Mouse (Mus musculus) cerebellum, adult 11 months (tissue): ENCODE results near the gene Hist1h3i.
"Not testable (repeated sequence)": the region's sequence is repeated elsewhere in the genome, so short reads cannot be mapped to it uniquely, and the experiment has no call there.

ENCODE experiments used
- DNase-seq: peaks from one replicate; pipeline ENCODE4 v3.0.0; 2022

Gene Hist1h3i

GRCm38 (mm10) chr13:21783255-21783617 lies at the start of gene Hist1h3i:
Gene Hist1h3i (minus strand): TSS chr13:21783370.
- peak; percentile 49 for DNase-seq

DNA sequence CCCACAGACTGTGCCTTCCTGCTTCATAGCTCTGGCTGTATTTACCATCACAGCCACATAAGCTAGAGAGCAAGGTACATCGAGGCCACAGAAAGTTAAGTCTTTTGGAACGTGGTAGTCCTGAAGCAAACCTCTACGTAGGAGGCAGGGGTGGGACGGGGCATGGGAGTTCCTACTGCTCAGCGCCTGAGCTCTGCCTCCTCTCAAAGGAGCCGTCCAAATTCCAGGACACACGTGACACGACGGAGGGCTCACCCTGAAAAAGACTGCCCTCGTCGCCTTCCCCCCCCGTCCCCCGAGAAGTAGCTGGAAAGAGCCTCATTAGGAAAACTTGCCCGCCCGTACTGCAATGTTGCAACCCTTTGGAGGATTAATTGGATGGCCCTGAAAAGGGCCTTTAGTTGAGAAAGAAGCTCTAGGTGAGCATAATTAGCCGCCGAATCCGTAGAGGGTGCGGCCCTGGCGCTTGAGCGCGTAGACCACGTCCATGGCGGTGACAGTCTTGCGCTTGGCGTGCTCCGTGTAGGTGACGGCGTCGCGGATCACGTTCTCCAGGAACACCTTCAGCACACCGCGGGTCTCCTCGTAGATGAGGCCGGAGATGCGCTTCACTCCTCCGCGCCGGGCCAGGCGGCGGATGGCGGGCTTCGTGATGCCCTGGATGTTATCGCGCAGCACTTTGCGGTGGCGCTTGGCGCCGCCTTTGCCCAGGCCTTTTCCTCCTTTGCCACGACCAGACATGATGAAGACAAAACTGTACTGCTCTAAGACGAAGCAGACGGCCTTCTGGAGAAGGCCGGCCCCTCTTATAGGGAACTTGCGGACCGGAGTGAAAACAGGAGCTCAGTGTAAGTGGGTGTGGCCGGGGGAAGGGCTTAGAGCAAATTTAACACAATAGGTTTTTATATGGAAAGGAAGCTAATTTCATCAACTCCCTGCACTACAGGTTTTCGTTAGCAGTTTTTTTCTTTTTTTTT lies 48.5 kb upstream of the Hist1h3i start, which contains the start of gene Hist1h4n:
Hist1h4n (minus strand) TSS at position 779 of the 977 bp plus-strand sequence.
- DNase-seq = not testable (repeated sequence)

- no peak for DNase-seq
Measured at GRCm38 (mm10) chr13:21830344-21830743, 47.2 kb upstream of the Hist1h3i start.

DNA sequence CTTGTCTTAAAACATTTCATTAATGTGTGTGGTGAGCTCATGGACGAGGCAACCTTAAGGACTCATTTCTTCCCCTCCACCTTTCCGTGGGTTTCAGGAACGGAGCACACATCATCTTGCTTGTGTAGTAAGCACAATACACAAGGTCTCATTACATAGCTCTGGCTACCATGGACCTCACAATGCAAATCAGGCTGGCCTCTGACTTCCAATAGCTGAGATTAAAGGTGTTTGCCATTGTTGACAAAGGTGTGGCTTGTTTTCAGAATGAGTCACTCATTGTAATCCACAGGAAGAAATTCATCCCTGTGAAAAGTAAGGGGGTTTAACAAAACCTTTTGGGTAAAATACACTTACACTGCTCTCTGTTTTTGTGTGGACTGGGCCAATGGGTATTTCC lies 45.3 kb upstream of the Hist1h3i start:
- no peak for DNase-seq

GRCm38 (mm10) chr13:21820082-21820890 lies 37.1 kb upstream of the Hist1h3i start:
- DNase-seq = not testable (repeated sequence)

- DNase-seq = not testable (repeated sequence)
Measured at GRCm38 (mm10) chr13:21812092-21812491, 28.9 kb upstream of the Hist1h3i start.

DNA sequence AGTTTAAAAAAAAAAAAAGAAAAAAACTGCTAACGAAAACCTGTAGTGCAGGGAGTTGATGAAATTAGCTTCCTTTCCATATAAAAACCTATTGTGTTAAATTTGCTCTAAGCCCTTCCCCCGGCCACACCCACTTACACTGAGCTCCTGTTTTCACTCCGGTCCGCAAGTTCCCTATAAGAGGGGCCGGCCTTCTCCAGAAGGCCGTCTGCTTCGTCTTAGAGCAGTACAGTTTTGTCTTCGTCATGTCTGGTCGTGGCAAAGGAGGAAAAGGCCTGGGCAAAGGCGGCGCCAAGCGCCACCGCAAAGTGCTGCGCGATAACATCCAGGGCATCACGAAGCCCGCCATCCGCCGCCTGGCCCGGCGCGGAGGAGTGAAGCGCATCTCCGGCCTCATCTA lies 28.4 kb upstream of the Hist1h3i start, which contains the start of gene Hist1h4m:
Hist1h4m (plus strand) TSS at position 208 of the 400 bp plus-strand sequence.
- DNase-seq = not testable (repeated sequence)

DNA sequence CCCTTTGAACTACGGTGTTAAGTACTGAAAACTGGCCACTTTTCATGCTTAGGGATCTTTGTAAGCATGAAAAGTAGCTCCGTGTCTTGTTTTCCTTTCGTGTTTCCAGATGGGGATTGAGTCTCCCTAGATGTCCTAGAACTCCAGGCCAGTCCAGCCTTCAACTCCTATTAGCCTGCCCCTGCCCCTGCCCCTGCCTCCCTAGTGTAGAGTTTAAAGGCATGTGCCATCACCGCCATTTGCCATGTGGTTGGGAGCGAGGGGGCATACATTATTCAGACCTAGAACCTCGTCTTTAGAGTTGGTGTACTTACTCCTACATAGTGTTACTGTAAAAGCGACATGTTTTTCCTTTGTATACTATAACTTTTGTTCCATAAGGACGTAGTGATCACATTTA lies 27.9 kb upstream of the Hist1h3i start:
- DNase-seq = not testable (repeated sequence)

GRCm38 (mm10) chr13:21810073-21810472 lies 26.9 kb upstream of the Hist1h3i start, which contains the start of the genes Hist1h2bq and Hist1h2ao:
Gene Hist1h2bq (minus strand): TSS chr13:21810197.
Gene Hist1h2ao (plus strand): TSS chr13:21810465.
- not testable (repeated sequence) for DNase-seq

- not testable (repeated sequence) for DNase-seq
Measured at GRCm38 (mm10) chr13:21803058-21803457, 19.9 kb upstream of the Hist1h3i start.

DNA sequence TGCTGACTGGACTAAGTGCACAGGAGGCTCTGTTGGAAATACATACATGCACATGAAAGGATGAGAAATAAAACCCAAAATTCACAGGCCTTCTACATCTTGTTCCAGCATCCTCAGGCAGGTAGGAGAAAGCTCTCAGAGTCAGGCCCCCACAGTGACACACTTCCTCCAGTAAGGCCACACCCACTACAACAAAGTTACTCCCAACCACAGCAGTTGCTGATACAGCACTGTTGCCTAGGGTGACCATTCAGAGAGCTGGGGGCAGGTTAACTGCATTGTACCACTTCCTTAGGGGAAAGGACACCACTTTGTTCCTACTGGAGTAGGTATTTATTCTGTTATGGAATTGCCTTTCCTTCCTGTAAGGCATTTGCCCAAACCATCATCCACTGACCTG lies 14.0 kb upstream of the Hist1h3i start:
- DNase-seq = not testable (repeated sequence)

GRCm38 (mm10) chr13:21795584-21795983 lies 12.4 kb upstream of the Hist1h3i start:
- no peak for DNase-seq

GRCm38 (mm10) chr13:21790601-21791283 lies 7.6 kb upstream of the Hist1h3i start:
- no peak for DNase-seq

DNA sequence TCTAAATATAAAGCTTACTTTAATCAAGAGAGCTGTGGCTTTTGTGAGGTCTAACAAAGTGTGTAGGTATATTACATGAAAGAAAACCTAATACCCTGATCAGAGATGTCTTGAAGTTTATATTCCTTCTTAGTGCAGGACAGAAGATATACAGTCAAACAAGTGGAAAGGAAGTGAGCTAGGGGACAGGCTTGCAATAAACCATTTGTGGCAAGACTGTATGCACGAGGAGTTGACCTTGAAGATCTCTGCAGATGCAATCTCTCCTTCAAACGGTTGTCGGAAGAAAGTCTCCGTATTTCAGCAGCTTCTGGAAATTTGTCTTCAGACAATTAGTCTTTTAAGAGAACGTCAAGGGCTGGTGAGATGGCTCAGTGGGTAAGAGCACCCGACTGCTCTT lies 6.8 kb upstream of the Hist1h3i start:
- no peak for DNase-seq

- DNase-seq = no peak
Measured at GRCm38 (mm10) chr13:21787760-21788593, 4.8 kb upstream of the Hist1h3i start.

DNA sequence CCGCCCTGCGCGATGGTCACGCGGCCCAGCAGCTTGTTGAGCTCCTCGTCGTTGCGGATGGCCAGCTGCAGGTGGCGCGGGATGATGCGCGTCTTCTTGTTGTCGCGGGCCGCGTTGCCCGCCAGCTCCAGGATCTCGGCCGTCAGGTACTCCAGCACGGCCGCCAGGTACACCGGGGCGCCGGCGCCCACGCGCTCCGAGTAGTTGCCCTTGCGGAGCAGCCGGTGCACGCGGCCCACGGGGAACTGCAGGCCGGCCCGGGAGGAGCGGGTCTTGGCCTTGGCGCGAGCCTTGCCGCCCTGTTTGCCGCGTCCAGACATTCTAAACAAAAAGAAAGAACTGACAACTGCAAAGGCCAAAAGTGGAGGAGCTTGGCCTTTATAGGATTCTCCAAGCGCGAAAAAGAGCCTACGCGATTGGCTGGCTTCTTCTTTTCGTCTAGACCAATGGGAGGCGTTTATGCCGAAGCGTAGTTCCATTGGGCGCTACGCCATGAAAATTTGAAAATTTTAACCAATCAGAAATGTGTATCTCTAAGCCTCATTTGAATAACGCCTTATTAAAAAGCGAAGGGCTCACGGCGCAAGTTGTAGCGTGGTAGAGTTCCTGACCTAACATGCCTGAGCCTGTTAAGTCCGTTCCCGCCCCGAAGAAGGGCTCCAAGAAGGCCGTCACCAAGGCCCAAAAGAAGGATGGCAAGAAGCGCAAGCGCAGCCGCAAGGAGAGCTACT lies 3.9 kb upstream of the Hist1h3i start, which contains the start of the genes Hist1h2an and Hist1h2bp:
Hist1h2an (minus strand) TSS at position 320 of the 731 bp plus-strand sequence.
Hist1h2bp (plus strand) TSS at position 563 of the 731 bp plus-strand sequence.
- peak; percentile 86 for DNase-seq

DNA sequence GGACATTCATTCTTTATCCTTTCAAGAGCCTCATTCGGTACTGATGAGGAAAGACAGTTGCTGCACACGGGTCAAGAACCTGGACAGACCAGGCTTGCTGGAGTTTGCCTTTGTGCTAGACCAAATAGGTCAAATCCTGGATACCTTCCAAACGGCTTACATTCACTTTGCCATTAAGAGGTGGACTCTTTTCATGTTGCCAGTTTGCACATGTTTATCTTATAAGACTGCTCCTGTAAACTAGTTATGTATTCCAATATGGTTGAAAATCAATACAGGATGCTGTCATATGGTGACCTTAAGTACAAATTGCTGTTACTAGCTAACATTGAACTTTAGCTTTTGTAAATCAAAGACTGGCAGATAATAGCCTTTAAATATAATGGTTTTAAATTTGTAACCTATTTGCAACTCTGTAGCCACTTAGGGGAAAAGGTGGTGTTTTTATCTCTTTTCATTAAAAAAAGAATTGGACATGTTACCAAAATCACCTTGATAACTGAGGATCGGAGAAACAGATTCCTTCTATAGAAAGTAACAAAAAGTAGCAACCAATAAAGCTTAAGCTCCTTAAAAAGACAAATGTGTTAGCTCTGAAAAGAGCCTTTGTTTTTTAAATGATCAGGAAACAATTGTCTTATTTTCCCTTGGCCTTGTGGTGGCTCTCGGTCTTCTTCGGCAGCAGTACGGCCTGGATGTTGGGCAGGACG lies 3.2 kb upstream of the Hist1h3i start:
- no peak for DNase-seq

DNA sequence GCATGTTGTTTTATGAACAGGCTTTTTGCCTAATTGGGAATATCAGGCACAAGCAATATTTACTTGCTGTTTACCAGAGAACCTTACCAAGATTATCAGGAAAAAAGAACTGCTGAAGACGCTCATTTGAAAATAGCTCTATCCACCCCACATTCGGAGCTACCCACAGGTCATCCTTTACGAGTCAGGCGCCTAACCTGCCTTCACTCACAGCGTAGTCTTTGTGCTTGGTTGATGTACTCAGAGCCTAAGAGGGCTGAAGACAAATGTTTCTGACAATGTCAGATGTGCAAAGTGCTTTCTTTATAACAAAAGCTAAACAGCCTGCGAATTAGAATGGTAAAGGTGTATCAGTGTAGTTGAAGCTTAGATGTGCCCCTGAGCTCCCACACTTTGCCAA lies 1.1 kb upstream of the Hist1h3i start:
- DNase-seq = no peak

GRCm38 (mm10) chr13:21783734-21784161 lies 578 bp upstream of the Hist1h3i start:
- DNase-seq = peak; percentile 20
